Mouse (Mus musculus) intestine, embryonic 15.5 days (tissue): ENCODE measurements around the gene Smok2a. TPM values are rescaled to one million over a fixed set of nuclear protein-coding genes. Genes with fewer than 3 reads are reported as not detected.
"Not testable (repeated sequence)": the region's sequence is repeated elsewhere in the genome, so short reads cannot be mapped to it uniquely, and the experiment has no call there.

Experiments used
- ATAC-seq: fragments of 200-750 bp; cut with Nextera tagmentation; 2 replicates; pipeline ENCODE4 v1.8.0; 2017; ENCODE audit warnings: moderate TSS enrichment, moderate library complexity
- H3K27ac ChIP-seq: fragments of 300-500 bp; sonication (generic); 2 replicates; pipeline ENCODE4 v1.5.1; 2015; ENCODE audit warnings: mild to moderate bottlenecking, inconsistent platforms
- H3K27me3 ChIP-seq: fragments of 300-500 bp; sonication (generic); replicated peaks from 2 replicates; pipeline ENCODE4 v1.6.1; 2015; ENCODE audit warnings: inconsistent platforms
- H3K36me3 ChIP-seq: fragments of 300-500 bp; sonication (generic); 2 replicates; pipeline ENCODE4 v1.6.1; 2015; ENCODE audit warnings: inconsistent platforms
- H3K4me1 ChIP-seq: fragments of 300-500 bp; sonication (generic); replicated peaks from 2 replicates; pipeline ENCODE4 v1.6.1; 2015; ENCODE audit warnings: inconsistent platforms
- H3K4me2 ChIP-seq: fragments of 300-500 bp; sonication (generic); replicated peaks from 2 replicates; pipeline ENCODE4 v1.6.1; 2015; ENCODE audit warnings: mild to moderate bottlenecking, inconsistent platforms
- H3K4me3 ChIP-seq: fragments of 300-500 bp; sonication (generic); replicated peaks from 2 replicates; pipeline ENCODE4 v1.5.1; 2015; ENCODE audit warnings: inconsistent platforms
- H3K9ac ChIP-seq: fragments of 300-500 bp; sonication (generic); 2 replicates; pipeline ENCODE4 v1.6.1; 2015; ENCODE audit warnings: inconsistent platforms
- H3K9me3 ChIP-seq: fragments of 300-500 bp; sonication (generic); 2 replicates; pipeline ENCODE4 v1.6.1; 2016; ENCODE audit warnings: inconsistent platforms
- WGBS: fragments of 180-500 bp; shearing (Covaris S2); methylation state at CpG from one replicate; pipeline ENCODE4 v1.1.7; 2015; 5-methylcytosine and 5-hydroxymethylcytosine counted together
- polyA plus RNA-seq: library from polyadenylated mRNA; unstranded; fragments of >200 nt; fragmentation: Nextera tagmentation; extraction: Ambion mirVana; gene quantifications from 2 replicates; pipeline ENCODE4 v1.2.1, GENCODE M21; 2015

The Smok2a gene
- polyA plus RNA-seq = not detected in 2 replicates

DNA sequence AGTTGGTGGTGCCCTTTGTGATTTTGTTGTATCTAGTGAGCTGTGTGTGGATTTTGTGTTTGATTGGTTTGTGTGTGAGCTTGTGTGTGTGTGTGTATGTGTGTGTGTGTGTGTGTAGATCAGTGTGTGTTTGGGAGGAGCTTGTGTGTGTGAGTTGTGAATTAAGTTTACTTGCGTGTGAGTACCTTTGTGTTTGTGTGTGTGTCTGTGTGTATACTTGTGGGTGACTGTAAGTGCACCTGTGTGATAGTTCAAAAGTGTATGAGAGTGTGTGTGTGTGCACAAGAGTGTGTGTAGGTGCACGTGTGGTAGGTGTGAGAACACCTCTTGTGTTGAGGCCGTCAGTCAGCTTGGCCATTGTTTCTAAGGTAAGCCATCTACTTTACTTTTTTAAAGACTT, at the start of gene Smok2a:
TSS of gene Smok2a (plus strand) at position 301 of the 400 bp plus-strand sequence.
- H3K9me3 ChIP-seq = peaks cover 48% of the 10 kb centered on the region
- H3K27me3 ChIP-seq = no peaks in the 10 kb centered on the region
- no peak within 1 kb of the TSS for H3K9ac ChIP-seq
- H3K27ac ChIP-seq = no peak within 1 kb of the TSS
- ATAC-seq = no peak
- no peak within 1 kb of the TSS for H3K4me3 ChIP-seq
- no peaks in the 10 kb centered on the region for H3K4me1 ChIP-seq
- H3K4me2 ChIP-seq = no peak within 1 kb of the TSS
- 86% methylated on average over 3 of the region's 3 CpGs for WGBS
- no peaks in the 10 kb centered on the region for H3K36me3 ChIP-seq

DNA sequence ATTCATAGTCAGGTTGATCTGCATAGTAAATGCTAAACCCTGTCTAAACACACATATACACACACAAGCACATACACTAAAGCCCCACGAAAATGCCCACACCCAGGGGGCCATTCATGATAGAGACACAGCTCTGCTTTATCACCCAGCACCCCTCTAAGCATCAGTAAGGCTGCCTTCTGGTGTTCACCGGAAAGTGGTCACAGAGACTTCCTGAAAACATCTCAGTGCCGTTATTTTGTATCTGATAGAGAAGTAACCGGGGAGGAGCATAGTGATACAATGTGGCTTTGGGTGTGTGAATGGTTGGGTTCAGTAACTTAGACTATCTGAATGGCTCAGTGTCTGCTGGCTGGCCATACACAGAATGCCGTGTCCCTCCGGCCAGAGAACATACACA, 47.4 kb upstream of the Smok2a start:
- H3K9me3 ChIP-seq, H3K27ac ChIP-seq, H3K27me3 ChIP-seq, H3K4me2 ChIP-seq, H3K4me3 ChIP-seq, H3K4me1 ChIP-seq, H3K9ac ChIP-seq, H3K36me3 ChIP-seq, ATAC-seq: not testable (repeated sequence)
- WGBS = 85% methylated on average over 6 of the region's 6 CpGs

DNA sequence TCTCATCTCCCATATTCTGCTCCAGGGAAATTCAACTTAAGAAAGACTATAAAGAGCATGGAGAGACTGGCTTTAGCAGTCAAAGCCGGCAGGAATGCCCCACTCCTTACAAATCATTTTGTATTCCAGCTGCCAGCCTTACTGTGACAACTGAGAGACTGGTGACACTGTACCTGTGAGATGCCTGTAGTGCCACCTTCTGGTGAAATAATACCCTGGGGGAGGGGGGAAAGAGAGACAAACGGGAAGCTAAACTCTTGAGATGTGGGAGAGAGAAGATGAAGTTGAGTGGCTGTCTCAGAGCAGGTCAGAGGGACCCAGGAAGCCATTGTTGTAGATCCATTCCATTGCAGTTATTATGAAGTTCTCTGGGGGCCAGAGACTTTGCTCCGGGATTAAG, 47.0 kb upstream of the Smok2a start:
- H3K27me3 ChIP-seq, H3K27ac ChIP-seq, H3K4me1 ChIP-seq, H3K4me2 ChIP-seq, H3K9ac ChIP-seq, H3K4me3 ChIP-seq, ATAC-seq, H3K36me3 ChIP-seq, H3K9me3 ChIP-seq: not testable (repeated sequence)
- 60% methylated on average over 3 of the region's 3 CpGs for WGBS

DNA sequence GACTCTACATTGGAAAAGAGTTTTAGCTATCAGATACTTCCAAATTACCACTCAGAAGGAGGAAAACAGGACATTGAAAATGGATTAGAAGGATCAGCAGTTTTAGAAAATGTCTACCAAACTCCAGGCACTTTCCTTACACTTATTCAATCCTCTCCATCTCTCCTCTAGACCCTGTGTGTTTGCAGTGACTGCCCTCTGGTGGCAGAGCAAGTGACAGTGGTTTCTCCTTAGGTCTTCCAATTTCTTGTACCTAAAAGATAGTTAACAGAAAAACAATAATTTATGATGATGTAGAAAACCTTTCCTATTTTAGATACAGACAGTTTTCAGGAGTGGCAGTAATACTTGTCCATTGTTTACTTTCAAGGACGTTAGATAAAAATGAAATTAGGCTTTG, 45.4 kb upstream of the Smok2a start:
- WGBS = 40% methylated on average over 1 of the region's 1 CpGs
- H3K36me3 ChIP-seq, H3K9ac ChIP-seq, H3K27ac ChIP-seq, H3K4me3 ChIP-seq, H3K27me3 ChIP-seq, H3K9me3 ChIP-seq, ATAC-seq, H3K4me1 ChIP-seq, H3K4me2 ChIP-seq: not testable (repeated sequence)

DNA sequence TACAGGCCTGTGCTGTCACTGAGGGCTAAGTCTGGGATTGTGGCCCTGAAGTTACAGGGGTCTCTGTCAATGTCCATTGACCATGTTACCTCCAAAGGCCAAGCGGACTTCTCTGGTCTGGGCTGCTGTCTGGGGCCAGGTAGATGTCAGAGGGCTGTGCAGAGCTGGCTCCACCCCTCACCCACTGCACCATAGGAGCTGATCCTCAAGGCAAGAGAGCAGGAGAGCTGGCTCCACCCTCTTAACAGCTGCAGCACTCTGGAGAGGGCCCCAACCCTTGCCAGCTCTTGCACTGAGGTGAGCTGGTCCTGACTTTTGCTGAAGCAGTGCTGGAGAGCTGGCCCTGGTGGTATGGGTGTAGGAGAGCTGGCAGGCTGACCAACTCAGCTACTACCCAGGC, 43.2 kb upstream of the Smok2a start:
- H3K4me2 ChIP-seq, H3K27ac ChIP-seq, H3K36me3 ChIP-seq, H3K4me3 ChIP-seq, H3K27me3 ChIP-seq, H3K4me1 ChIP-seq, H3K9ac ChIP-seq: not testable (repeated sequence)
- 63% methylated on average over 1 of the region's 1 CpGs for WGBS
- peak; percentile 37; the same call in 1 of the 2 replicates for ATAC-seq
- peaks cover 12% of the 10 kb centered on the region; the same call in 1 of the 2 replicates for H3K9me3 ChIP-seq

DNA sequence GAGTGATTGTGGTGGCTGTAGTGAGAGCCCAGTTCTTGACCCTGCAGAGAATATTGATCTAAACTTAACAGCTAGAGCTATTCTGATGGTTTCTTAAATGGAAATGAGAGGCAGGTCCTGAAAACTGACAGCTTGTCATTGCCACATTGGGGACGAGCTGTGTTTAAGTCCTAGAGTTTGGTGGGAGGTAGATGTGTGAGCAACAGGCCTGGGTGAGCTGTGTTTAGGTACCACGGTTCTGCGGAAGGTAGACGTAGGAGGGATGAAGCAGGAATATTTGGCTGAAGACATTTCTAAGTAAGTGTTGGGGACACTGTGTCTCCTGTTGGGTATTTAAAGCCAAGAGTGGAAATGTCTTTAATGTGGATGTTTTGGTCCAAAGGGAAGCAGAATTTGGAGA, 42.0 kb upstream of the Smok2a start:
- H3K9me3 ChIP-seq = peaks cover 12% of the 10 kb centered on the region; the same call in 1 of the 2 replicates
- not testable (repeated sequence) for H3K4me2 ChIP-seq, H3K36me3 ChIP-seq, H3K27ac ChIP-seq, H3K4me1 ChIP-seq, ATAC-seq, H3K9ac ChIP-seq, H3K27me3 ChIP-seq, H3K4me3 ChIP-seq
- WGBS = 82% methylated on average over 4 of the region's 4 CpGs

DNA sequence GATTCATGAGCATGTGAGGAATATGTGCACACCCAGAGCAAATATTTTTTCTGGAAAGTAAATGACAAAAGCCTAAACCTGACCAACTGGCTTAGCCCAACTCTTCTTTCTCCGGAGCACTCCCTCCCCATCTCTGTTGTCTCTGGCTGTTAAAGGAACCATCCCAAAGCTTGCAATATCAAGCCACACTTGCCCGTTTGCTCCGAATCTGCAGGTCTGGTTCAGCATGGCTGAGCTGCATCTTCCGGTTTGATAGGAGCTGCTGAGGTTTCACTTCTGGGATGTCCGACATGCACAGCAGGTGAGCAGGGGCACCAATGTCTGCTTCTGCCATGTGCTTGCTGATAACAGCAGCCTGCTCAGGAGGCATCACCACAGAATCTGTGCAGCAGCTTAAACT, 40.5 kb upstream of the Smok2a start:
- not testable (repeated sequence) for H3K4me3 ChIP-seq, H3K36me3 ChIP-seq, H3K27me3 ChIP-seq, ATAC-seq, H3K9ac ChIP-seq, H3K4me2 ChIP-seq, H3K27ac ChIP-seq, H3K4me1 ChIP-seq
- 84% methylated on average over 5 of the region's 5 CpGs for WGBS
- peaks cover 12% of the 10 kb centered on the region; the same call in 1 of the 2 replicates for H3K9me3 ChIP-seq

DNA sequence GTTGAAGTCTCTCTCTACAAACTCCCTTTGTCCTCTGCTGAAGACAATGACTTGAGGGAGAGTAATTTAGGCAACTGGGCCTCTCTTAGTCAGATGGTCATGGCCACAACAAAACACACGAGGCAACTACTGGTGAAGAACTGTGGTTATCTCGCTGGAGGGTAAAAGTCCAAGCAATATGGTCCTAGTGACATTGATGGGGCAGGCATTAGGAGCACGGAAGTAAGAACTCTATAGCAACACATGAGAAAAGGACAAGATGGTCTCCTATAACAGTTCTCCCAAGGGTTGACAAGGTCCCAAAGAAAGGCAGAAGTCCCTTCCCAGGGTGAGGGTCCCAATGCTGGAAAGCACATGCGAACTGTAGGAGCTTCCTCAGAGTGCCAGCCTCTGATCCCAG, 38.3 kb upstream of the Smok2a start:
- ATAC-seq, H3K27me3 ChIP-seq, H3K4me1 ChIP-seq, H3K9ac ChIP-seq, H3K4me3 ChIP-seq, H3K4me2 ChIP-seq, H3K36me3 ChIP-seq, H3K27ac ChIP-seq: not testable (repeated sequence)
- WGBS = 67% methylated on average over 3 of the region's 4 CpGs
- H3K9me3 ChIP-seq = peaks cover 14% of the 10 kb centered on the region

DNA sequence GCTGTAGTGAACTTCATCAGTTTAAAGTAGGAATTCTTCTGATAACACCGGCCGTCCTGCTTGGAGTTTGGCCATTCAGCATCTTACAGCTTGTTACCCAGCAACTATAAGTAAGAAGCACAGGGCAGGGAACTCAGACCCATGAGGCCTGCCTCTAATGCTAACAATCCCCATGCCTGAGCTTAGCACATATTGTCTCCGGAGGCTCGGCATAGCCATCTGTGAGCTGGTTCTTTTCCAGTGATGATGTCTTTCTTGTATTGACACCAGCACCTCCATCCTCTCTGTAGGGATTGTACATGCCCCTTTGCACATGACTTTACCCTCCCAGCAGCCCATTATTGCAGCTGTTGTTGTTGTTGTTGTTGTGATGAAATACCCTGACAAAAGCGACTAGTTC, 36.5 kb upstream of the Smok2a start:
- not testable (repeated sequence) for H3K27me3 ChIP-seq, H3K4me1 ChIP-seq, H3K4me2 ChIP-seq, ATAC-seq, H3K4me3 ChIP-seq, H3K36me3 ChIP-seq, H3K9ac ChIP-seq, H3K27ac ChIP-seq
- H3K9me3 ChIP-seq = peaks cover 12% of the 10 kb centered on the region
- WGBS = 86% methylated on average over 5 of the region's 5 CpGs

DNA sequence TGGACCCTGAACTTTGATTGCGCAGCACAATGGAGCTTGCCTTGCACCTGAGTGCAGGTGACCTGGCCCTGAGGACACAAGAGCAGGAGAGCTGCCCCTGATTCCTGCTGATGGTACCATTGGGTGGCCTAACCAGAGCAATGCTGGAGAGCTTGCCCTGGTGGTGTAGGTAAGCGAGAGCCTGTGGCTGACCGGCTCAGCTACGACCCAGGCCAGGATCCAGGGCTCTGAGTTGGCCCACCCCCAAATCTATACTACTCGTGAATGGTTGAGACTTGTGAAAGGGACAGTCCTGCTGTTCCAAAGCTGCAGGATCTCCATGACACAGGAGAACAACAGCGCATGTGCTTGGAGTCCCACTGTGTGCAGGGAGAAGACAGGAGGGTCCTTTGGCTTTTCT, 34.4 kb upstream of the Smok2a start:
- not testable (repeated sequence) for H3K4me3 ChIP-seq, ATAC-seq, H3K27ac ChIP-seq, H3K36me3 ChIP-seq, H3K4me2 ChIP-seq, H3K27me3 ChIP-seq, H3K9ac ChIP-seq, H3K9me3 ChIP-seq, H3K4me1 ChIP-seq
- WGBS = 83% methylated on average over 6 of the region's 6 CpGs

DNA sequence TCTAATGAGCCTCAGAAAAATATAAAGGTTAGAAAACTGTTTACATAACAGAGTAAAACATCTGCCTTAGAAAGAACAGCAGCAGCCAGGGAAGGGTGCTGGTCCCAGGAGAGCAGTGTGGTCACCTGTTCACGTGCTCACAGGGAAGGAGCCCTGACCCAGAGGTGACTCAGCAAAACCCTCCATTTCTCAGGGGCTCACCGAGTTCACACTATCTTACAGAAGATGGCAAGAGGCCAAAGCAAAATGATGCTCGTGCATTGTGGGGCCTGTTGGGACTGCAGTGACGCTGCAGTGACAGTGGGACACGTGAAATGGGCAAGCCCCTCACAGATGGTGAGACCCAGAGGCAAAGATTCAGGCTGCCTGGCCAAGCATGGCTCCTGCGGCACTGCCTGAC, 33.4 kb upstream of the Smok2a start:
- H3K4me3 ChIP-seq, H3K27ac ChIP-seq, H3K36me3 ChIP-seq, H3K27me3 ChIP-seq, H3K9me3 ChIP-seq, H3K4me2 ChIP-seq, H3K9ac ChIP-seq, ATAC-seq, H3K4me1 ChIP-seq: not testable (repeated sequence)
- WGBS = 65% methylated on average over 6 of the region's 6 CpGs

DNA sequence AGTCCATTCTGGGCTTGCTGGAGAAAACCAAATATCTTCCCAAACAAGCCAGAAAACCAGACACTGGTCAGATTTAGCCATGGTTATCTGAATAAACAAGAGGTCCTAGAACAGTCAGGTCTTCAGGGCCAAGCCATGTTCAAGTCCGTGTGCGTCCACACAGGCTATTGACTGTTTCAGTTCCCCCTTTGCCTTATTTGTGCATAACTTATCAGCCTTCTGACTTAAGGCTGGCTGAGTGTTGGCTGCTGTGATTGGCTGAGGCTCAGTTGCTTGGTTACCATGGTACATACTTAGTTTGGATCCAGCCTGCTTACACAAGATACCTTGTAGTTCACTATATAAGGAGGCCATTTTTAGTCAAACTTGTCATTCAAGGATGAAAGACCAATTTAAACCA, 32.1 kb upstream of the Smok2a start:
- H3K4me1 ChIP-seq, H3K36me3 ChIP-seq, H3K9me3 ChIP-seq, H3K9ac ChIP-seq, H3K4me2 ChIP-seq, H3K4me3 ChIP-seq, ATAC-seq, H3K27ac ChIP-seq, H3K27me3 ChIP-seq: not testable (repeated sequence)
- WGBS = 82% methylated on average over 2 of the region's 2 CpGs

DNA sequence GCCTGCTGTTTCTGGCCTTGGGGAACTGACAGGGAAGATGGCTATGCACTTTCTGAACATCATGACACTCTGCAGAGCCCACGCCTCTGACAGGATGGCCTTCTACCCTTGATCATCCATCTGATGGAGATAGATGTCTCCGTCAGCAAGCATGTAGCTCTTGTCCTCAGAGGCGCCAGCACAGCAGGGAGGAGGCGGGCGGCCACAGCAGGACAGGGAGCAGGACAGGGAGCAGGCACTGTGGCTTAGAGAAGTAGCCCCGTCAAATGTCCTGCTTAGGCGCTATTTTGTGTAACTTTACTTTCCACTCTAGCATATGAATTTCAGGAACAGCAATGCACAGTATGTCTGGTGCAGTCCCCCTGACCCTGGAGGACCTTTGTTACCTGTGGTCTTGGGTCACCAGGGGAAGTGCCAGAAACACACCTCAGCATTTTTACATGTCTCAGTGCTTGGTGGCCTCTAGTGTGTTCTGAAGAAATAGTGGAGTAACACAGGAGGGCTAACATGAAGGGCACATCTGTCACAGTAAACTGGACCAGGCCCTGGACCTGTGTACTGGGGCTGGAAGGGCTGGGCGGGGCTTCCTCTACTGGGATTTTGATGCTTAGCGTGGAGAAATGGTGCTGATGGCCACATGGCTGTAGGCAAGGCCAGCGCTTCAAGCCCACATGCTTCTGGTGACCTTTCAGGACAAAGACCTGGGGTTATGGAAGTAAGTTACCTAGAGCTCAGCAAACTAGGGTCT, 30.0 kb upstream of the Smok2a start:
- ATAC-seq, H3K36me3 ChIP-seq, H3K4me2 ChIP-seq, H3K9ac ChIP-seq, H3K9me3 ChIP-seq, H3K4me3 ChIP-seq, H3K27ac ChIP-seq, H3K27me3 ChIP-seq, H3K4me1 ChIP-seq: not testable (repeated sequence)
- WGBS = 83% methylated on average over 10 of the region's 10 CpGs
